Mouse (Mus musculus): Measurements from ENCODE around the gene Rad51b.

- TF ChIP-seq MAFK (IDR thresholded peaks at IDR 0.05; ENCODE audit: insufficient replicate concordance, low read length) (no peak), ZNF384 (IDR thresholded peaks at IDR 0.05; ENCODE audit: low read depth, low read length) (no peak), CTCF (conservative IDR thresholded peaks at IDR 0.05 in 1 of 2, IDR thresholded peaks at IDR 0.05 in 1 of 2; ENCODE audit: low read depth in 2 of 2, low read length in 2 of 2) (no peak), EP300 (IDR thresholded peaks at IDR 0.05; ENCODE audit: low read length) (no peak), TCF12 (IDR thresholded peaks at IDR 0.05; ENCODE audit: low read depth, low read length) (no peak), MEF2A (IDR thresholded peaks at IDR 0.05; ENCODE audit: borderline replicate concordance, low read depth, low read length) (no peak), RCOR1 (conservative IDR thresholded peaks at IDR 0.05; ENCODE audit: low read depth, low read length) (no peak), POLR2A (IDR thresholded peaks at IDR 0.05; ENCODE audit: low read depth, low read length) (no peak), JUND (conservative IDR thresholded peaks at IDR 0.05; ENCODE audit: low read depth, low read length) (no peak), HCFC1 (IDR thresholded peaks at IDR 0.05; ENCODE audit: low read depth, low read length) (no peak), KAT2A (IDR thresholded peaks at IDR 0.05; ENCODE audit: insufficient replicate concordance, low read length) (no peak)
These were observed 256.0 kb downstream of the Rad51b start for GRCm38 (mm10) chr12:79553056-79553455.
